Mouse (Mus musculus): ENCODE data around the gene Habp2. TPM values are rescaled to one million over a fixed set of nuclear protein-coding genes. Genes with fewer than 3 reads are reported as not detected.

Gene Habp2
- total and polyA plus RNA-seq, 3 experiments = not detected

DNA sequence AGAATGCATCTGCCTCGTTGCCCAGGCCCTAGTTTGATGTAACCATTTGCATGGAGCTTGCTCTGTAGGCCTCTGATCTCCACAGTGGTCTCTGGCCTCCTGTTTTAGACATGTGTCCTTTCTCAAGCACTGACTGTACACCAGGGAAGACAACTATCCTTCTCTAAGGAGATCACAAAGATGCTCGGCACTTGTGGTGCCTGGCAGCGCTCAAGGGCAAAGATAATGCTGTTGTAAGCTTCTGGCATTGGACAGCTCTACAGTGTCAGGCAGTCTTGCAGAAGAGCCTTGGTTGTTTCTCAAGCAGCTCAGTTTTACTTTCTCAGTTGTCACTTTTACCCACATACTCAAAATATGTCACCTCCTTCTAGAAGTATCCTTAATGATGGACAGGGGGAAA is 29.6 kb downstream of the Habp2 start:
- no peak overlapping the region for H3K4me3 ChIP-seq (replicated peaks in 1 of 3; ENCODE audit: low read depth in 2 of 3, low read length in 2 of 3, poor library complexity in 1 of 3)
- no peak for TF ChIP-seq ZMIZ1 (IDR thresholded peaks at IDR 0.05; ENCODE audit: low read depth, low read length)
- no peak for TF ChIP-seq RAD21 (IDR thresholded peaks at IDR 0.05; ENCODE audit: low read depth, low read length)
- TF ChIP-seq SMC3 (IDR thresholded peaks at IDR 0.05; ENCODE audit: low read depth, low read length) = no peak
- no peak for TF ChIP-seq NELFE (IDR thresholded peaks at IDR 0.05; ENCODE audit: low read depth, low read length)
- TF ChIP-seq CHD2 (IDR thresholded peaks at IDR 0.05; ENCODE audit: low read length) = no peak
- in situ Hi-C loops (cut with MboI; ENCODE audit: low pct_ligation_motif_present, low pct_unique_long_range_greater_than_20kb, low sequenced_read_pairs) = no loop called here
- H3K27ac ChIP-seq (ENCODE audit: insufficient read depth, low read depth) = no peak overlapping the region
- no peak overlapping the region for H3K9ac ChIP-seq (ENCODE audit: insufficient read depth, low read depth)
- H3K4me1 ChIP-seq (ENCODE audit: control insufficient read depth in 1 of 2, insufficient read depth in 2 of 2) = no peaks in the 10 kb centered on the region
- no peak for DNase-seq (ENCODE audit: extremely low read depth)
- no peaks in the 10 kb centered on the region for H3K9me3 ChIP-seq (replicated peaks; ENCODE audit: low read length)
- dilution Hi-C loops (cut with MboI; ENCODE audit: extremely low pct_ligation_motif_present, extremely low pct_unique_long_range_greater_than_20kb, low sequenced_read_pairs) = no loop called here
- peaks cover 96% of the 10 kb centered on the region for H3K27me3 ChIP-seq (replicated peaks)
- H3K36me3 ChIP-seq (replicated peaks in 1 of 2; ENCODE audit: control insufficient read depth in 1 of 2, insufficient read depth in 1 of 2, low read length in 1 of 2) = no peaks in the 10 kb centered on the region
- H3K79me2 ChIP-seq (replicated peaks; ENCODE audit: control insufficient read depth, extremely low read depth, insufficient read depth, poor library complexity, severe bottlenecking) = no peaks in the 10 kb centered on the region
- no peak overlapping the region for H3K4me2 ChIP-seq (ENCODE audit: insufficient read depth, low read depth, poor library complexity, severe bottlenecking)

DNA sequence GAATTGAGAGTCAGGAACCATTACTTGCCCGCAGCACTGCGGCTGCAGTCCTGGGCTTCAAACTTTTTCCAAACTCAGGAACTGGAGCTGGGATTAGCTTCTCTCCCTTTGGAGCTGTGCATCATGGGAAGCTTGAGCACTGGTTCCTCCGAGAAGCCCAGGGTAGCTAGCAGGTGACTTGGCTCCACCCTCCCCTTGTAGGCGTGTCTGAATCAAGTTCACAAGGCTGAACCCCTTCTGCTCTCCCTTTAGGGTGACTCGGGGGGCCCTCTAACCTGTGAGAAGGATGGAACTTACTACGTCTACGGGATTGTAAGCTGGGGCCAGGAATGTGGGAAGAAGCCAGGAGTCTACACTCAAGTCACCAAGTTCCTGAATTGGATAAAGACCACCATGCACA is 32.3 kb downstream of the Habp2 start:
- H3K36me3 ChIP-seq (replicated peaks in 1 of 2; ENCODE audit: control insufficient read depth in 1 of 2, insufficient read depth in 1 of 2, low read length in 1 of 2) = no peaks in the 10 kb centered on the region
- H3K27me3 ChIP-seq (replicated peaks) = peaks cover 82% of the 10 kb centered on the region
- in situ Hi-C loops (cut with MboI; ENCODE audit: low pct_ligation_motif_present, low pct_unique_long_range_greater_than_20kb, low sequenced_read_pairs) = no loop called here
- no peaks in the 10 kb centered on the region for H3K79me2 ChIP-seq (replicated peaks; ENCODE audit: control insufficient read depth, extremely low read depth, insufficient read depth, poor library complexity, severe bottlenecking)
- H3K4me1 ChIP-seq (ENCODE audit: control insufficient read depth in 1 of 2, insufficient read depth in 2 of 2) = no peaks in the 10 kb centered on the region
- no peak for TF ChIP-seq RAD21 (IDR thresholded peaks at IDR 0.05; ENCODE audit: low read depth, low read length)
- TF ChIP-seq ZKSCAN1 (IDR thresholded peaks at IDR 0.05; ENCODE audit: borderline replicate concordance, low read depth, low read length) = no peak
- TF ChIP-seq E2F4 (IDR thresholded peaks at IDR 0.05; ENCODE audit: insufficient replicate concordance, low read depth, low read length) = no peak
- no peak for TF ChIP-seq MAX (IDR thresholded peaks at IDR 0.05; ENCODE audit: low read length)
- no peak for TF ChIP-seq USF1 (IDR thresholded peaks at IDR 0.05; ENCODE audit: low read depth, low read length)
- TF ChIP-seq NRF1 (IDR thresholded peaks at IDR 0.05; ENCODE audit: low read depth, low read length) = no peak
- TF ChIP-seq ZNF384 (IDR thresholded peaks at IDR 0.05; ENCODE audit: low read depth, low read length) = no peak
- no peak for TF ChIP-seq EP300 (IDR thresholded peaks at IDR 0.05; ENCODE audit: low read length)
- no peak for TF ChIP-seq ZC3H11A (IDR thresholded peaks at IDR 0.05; ENCODE audit: low read depth, low read length)
- TF ChIP-seq POLR2A (IDR thresholded peaks at IDR 0.05; ENCODE audit: low read depth, low read length) = no peak
- no peak for TF ChIP-seq NELFE (IDR thresholded peaks at IDR 0.05; ENCODE audit: low read depth, low read length)
- TF ChIP-seq JUND (conservative IDR thresholded peaks at IDR 0.05; ENCODE audit: low read depth, low read length) = no peak
- no peak for TF ChIP-seq IRF4 (IDR thresholded peaks at IDR 0.05; ENCODE audit: low read depth, low read length)
- TF ChIP-seq JUN (IDR thresholded peaks at IDR 0.05; ENCODE audit: insufficient read depth, low read depth, low read length) = no peak
- H3K27ac ChIP-seq (ENCODE audit: insufficient read depth, low read depth) = no peak overlapping the region
- H3K4me3 ChIP-seq (replicated peaks in 1 of 3; ENCODE audit: low read depth in 2 of 3, low read length in 2 of 3, poor library complexity in 1 of 3) = no peak overlapping the region
- dilution Hi-C loops (cut with MboI; ENCODE audit: extremely low pct_ligation_motif_present, extremely low pct_unique_long_range_greater_than_20kb, low sequenced_read_pairs) = no loop called here
- H3K9ac ChIP-seq (ENCODE audit: insufficient read depth, low read depth) = no peak overlapping the region
- no peak for DNase-seq (ENCODE audit: extremely low read depth)
- no peaks in the 10 kb centered on the region for H3K9me3 ChIP-seq (replicated peaks; ENCODE audit: low read length)
- H3K4me2 ChIP-seq (ENCODE audit: insufficient read depth, low read depth, poor library complexity, severe bottlenecking) = no peak overlapping the region

Measured in CH12.LX (cell line).